Mouse (Mus musculus) midbrain, embryonic 12.5 days (tissue): Measurements from ENCODE around the gene Ttbk2. TPM values are rescaled to one million over a fixed set of nuclear protein-coding genes. Genes with fewer than 3 reads are reported as not detected.

ENCODE experiments used
- ATAC-seq: fragments of 200-750 bp; cut with Nextera tagmentation; 2 replicates; pipeline ENCODE4 v1.8.0; 2017; ENCODE audit warnings: low read depth, moderate TSS enrichment, moderate library complexity; ENCODE audit not compliant: low FRiP score
- H3K27ac ChIP-seq: fragments of 300-500 bp; sonication (generic); replicated peaks from 2 replicates; pipeline ENCODE4 v1.5.1; 2016; ENCODE audit warnings: mild to moderate bottlenecking
- H3K27me3 ChIP-seq: fragments of 300-500 bp; sonication (generic); 2 replicates; pipeline ENCODE4 v1.6.1; 2016; ENCODE audit warnings: mild to moderate bottlenecking
- H3K36me3 ChIP-seq: fragments of 300-500 bp; sonication (generic); 2 replicates; pipeline ENCODE4 v1.6.1; 2016
- H3K4me1 ChIP-seq: fragments of 300-500 bp; sonication (generic); 2 replicates; pipeline ENCODE4 v1.6.1; 2016
- H3K4me2 ChIP-seq: fragments of 300-500 bp; sonication (generic); replicated peaks from 2 replicates; pipeline ENCODE4 v1.6.1; 2016; ENCODE audit warnings: mild to moderate bottlenecking, moderate library complexity
- H3K4me3 ChIP-seq: fragments of 300-500 bp; sonication (generic); 2 replicates; pipeline ENCODE4 v1.5.1; 2016; ENCODE audit warnings: mild to moderate bottlenecking
- H3K9ac ChIP-seq: fragments of 300-500 bp; sonication (generic); replicated peaks from 2 replicates; pipeline ENCODE4 v1.6.1; 2016; ENCODE audit warnings: mild to moderate bottlenecking, moderate library complexity
- H3K9me3 ChIP-seq: fragments of 300-500 bp; sonication (generic); 2 replicates; pipeline ENCODE4 v1.6.1; 2016; ENCODE audit warnings: mild to moderate bottlenecking
- WGBS: fragments of 180-500 bp; shearing (Covaris S2); methylation state at CpG from one replicate; pipeline ENCODE4 v1.1.7; 2016; 5-methylcytosine and 5-hydroxymethylcytosine counted together
- polyA plus RNA-seq: library from polyadenylated mRNA; unstranded; fragments of >200 nt; fragmentation: Nextera tagmentation; extraction: Ambion mirVana; gene quantifications from 2 replicates; pipeline ENCODE4 v1.2.1, GENCODE M21; 2016

The Ttbk2 gene
- polyA plus RNA-seq, 1 experiment from 2014 or later = 12.9 TPM

DNA sequence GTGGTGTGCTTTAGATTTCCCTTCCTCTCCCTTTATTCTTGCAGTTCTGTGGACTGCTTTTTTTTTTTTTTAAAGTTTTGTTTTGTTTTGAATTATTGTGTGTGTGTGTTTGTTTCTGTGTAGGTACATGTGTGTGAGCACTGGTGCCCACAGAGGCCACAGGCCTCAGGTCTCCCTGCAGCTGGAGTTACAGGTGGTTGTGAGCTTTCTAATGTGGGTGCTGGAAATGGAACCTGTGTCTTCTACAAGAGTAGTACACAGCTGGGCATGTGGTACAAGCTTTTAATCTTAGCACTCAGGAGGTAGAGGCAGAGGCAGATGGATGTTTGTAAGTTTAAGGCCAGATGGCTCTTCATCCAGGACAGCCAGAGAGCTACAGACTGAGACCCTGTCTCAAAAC, 143.4 kb downstream of the Ttbk2 start:
- H3K4me3 ChIP-seq = no peak overlapping the region
- no peak overlapping the region for H3K4me2 ChIP-seq
- no peaks in the 10 kb centered on the region for H3K27me3 ChIP-seq
- H3K4me1 ChIP-seq = no peaks in the 10 kb centered on the region
- peaks cover 4% of the 10 kb centered on the region; the same call in 1 of the 2 replicates for H3K36me3 ChIP-seq
- H3K9me3 ChIP-seq = no peaks in the 10 kb centered on the region
- H3K9ac ChIP-seq = no peak overlapping the region
- H3K27ac ChIP-seq = no peak overlapping the region
- ATAC-seq = no peak

DNA sequence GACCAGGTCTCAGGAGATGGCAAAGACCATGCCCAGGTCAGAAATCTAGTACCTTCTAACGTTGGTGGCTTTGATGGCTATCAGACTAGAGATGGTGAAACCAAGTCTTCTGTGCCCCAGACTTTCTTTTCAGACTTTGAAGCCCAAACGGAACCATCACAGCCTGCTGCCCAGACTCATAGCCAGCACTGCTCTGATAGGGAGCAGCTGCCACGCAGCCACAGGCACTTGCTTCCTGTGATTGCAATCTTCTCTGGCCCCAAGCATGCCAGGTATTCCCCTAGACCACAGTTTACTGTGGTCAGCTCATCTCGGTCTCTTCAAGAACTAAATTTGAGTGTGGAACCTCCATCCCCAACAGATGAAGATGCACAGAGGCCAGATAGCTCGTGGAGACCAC, 147.7 kb downstream of the Ttbk2 start:
- no peak for ATAC-seq
- Histone ChIP-seq H3K4me3 (no peak overlapping the region), H3K4me1 (no peaks in the 10 kb centered on the region), H3K4me2 (no peak overlapping the region), H3K27ac (no peak overlapping the region), H3K9ac (no peak overlapping the region), H3K36me3 (peaks cover 13% of the 10 kb centered on the region; the same call in 1 of the 2 replicates), H3K27me3 (no peaks in the 10 kb centered on the region), H3K9me3 (no peaks in the 10 kb centered on the region)
- WGBS = 77% methylated on average over 5 of the region's 5 CpGs

DNA sequence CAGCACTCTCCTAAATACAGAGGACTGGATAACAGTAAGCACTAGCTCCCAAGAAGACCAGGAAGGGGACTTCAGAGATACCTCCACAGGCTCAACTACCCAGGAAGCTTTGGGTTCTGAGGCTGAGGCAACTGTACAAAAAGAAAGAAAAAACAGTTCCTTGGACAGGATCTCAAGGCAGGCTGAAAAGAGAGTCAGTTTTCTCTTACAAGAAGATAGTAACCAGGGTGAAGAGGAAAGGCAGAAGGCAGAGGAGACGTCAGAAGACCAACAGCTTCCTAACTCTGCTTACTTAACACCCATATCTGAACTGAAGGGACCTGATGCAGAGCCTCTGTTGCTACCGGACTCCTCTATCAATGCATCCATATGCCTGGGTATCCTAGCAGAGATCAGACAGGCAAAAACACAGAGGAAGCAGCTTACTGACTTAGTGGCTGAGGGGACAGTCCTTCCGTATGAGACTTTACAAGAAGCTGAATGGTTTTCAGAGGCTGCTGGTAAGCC, 150.0 kb downstream of the Ttbk2 start:
- H3K4me2 ChIP-seq = no peak overlapping the region
- no peaks in the 10 kb centered on the region for H3K4me1 ChIP-seq
- H3K4me3 ChIP-seq = no peak overlapping the region
- H3K27me3 ChIP-seq = no peaks in the 10 kb centered on the region
- H3K9ac ChIP-seq = no peak overlapping the region
- H3K9me3 ChIP-seq = no peaks in the 10 kb centered on the region
- no peak overlapping the region for H3K27ac ChIP-seq
- H3K36me3 ChIP-seq = 0 out of 2 replicates have a peak, but pooled peaks cover 15% of the 10 kb centered on the region
- ATAC-seq = no peak
- WGBS = 82% methylated on average over 3 of the region's 3 CpGs

DNA sequence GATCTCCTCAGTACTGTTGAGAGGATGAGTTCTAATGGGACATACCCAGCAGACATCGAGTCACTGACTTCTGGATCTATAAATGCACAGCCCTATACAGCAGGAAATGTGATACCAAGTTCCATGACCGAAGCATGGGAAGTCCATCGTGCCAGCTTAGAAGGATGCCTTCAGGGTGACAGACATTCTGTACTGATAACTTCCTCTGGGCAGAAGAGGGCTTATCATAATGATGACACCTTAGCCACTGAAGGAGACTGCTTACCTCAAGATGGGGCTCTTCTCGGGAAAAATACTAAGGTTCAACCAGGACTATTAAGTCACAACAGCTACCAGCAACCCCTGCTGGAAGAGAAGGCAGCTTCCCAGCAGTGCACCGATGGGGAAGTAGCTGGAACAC, 152.6 kb downstream of the Ttbk2 start:
- no peak for ATAC-seq
- H3K4me1 ChIP-seq = no peaks in the 10 kb centered on the region
- H3K9me3 ChIP-seq = no peaks in the 10 kb centered on the region
- no peak overlapping the region for H3K4me3 ChIP-seq
- 0 out of 2 replicates have a peak, but pooled peaks cover 20% of the 10 kb centered on the region for H3K36me3 ChIP-seq
- no peaks in the 10 kb centered on the region for H3K27me3 ChIP-seq
- H3K27ac ChIP-seq = no peak overlapping the region
- no peak overlapping the region for H3K9ac ChIP-seq
- 90% methylated on average over 5 of the region's 5 CpGs for WGBS
- H3K4me2 ChIP-seq = no peak overlapping the region

Other genes with a start within 250 kb of the Ttbk2 start
- 33.5 and 35.3 TPM in 2 replicates for gene Haus2, start 241.2 kb downstream of the Ttbk2 start, polyA plus RNA-seq
- 34.5 and 36.3 TPM in 2 replicates for gene Lrrc57, start 241.1 kb downstream of the Ttbk2 start, polyA plus RNA-seq
- 4.1 and 5.3 TPM in 2 replicates for gene Stard9, start 221.5 kb downstream of the Ttbk2 start, polyA plus RNA-seq
- 8.0 and 10.5 TPM in 2 replicates for gene Cdan1, start 476 bp downstream of the Ttbk2 start, polyA plus RNA-seq
- 34.1 and 34.4 TPM in 2 replicates for gene Ubr1, start 120.1 kb upstream of the Ttbk2 start, polyA plus RNA-seq
- 5.7 and 6.2 TPM in 2 replicates for gene Tmem62, start 126.4 kb upstream of the Ttbk2 start, polyA plus RNA-seq
- 53.1 and 53.5 TPM in 2 replicates for gene Ccndbp1, start 157.8 kb upstream of the Ttbk2 start, polyA plus RNA-seq
- 4.0 and 5.5 TPM in 2 replicates for gene Epb42, start 186.5 kb upstream of the Ttbk2 start, polyA plus RNA-seq
- not detected in 2 replicates for gene Tgm5, start 235.2 kb upstream of the Ttbk2 start, polyA plus RNA-seq